Comparison of ENCODE assay signal across 13 mouse cellular contexts in genomic region chr5:24741172-24741885, GRCm38 (mm10). TPM values are rescaled to one million over a fixed set of nuclear protein-coding genes. Genes with fewer than 3 reads are reported as not detected.
A peak's percentile ranks its signal among the peaks of the same experiment; 100 is the strongest.
DNase-seq lines count a peak whose midpoint lies in the region; ATAC-seq lines count a peak whose summit lies in the region.
"Had no signal": no experiment of that assay in that cellular context is flagged by ENCODE, and none has a peak within 500 bp of the region (broad histone marks: within the 10 kb centered on the region; RNA-seq: fewer than 3 reads in every experiment).

No protein-coding gene starts in this region.

- no peak overlapping the region for H3K4me2 ChIP-seq in hindbrain, embryonic 12.5 days (replicated peaks)
- no peak overlapping the region for H3K4me2 ChIP-seq in hindbrain, embryonic 11.5 days (replicated peaks; ENCODE audit: low read depth, low read length)
- no peak overlapping the region for H3K4me2 ChIP-seq in midbrain, embryonic 12.5 days (replicated peaks)
- no peak overlapping the region for H3K4me2 ChIP-seq in stomach, embryonic 15.5 days
- H3K4me2 ChIP-seq: hindbrain, embryonic 14.5 days had no signal

- peak overlapping the region; percentile 40; the same call in 1 of the 2 replicates for H3K27ac ChIP-seq in hindbrain, embryonic 12.5 days
- no peak overlapping the region for H3K27ac ChIP-seq in hindbrain, embryonic 11.5 days (ENCODE audit: low read depth, low read length)
- no peak overlapping the region for H3K27ac ChIP-seq in midbrain, embryonic 12.5 days (replicated peaks)
- H3K27ac ChIP-seq in midbrain, embryonic 10.5 days (replicated peaks) = no peak overlapping the region
- peak overlapping the region; percentile 49; the same call in 1 of the 2 replicates for H3K27ac ChIP-seq in stomach, embryonic 15.5 days
- H3K27ac ChIP-seq: hindbrain, embryonic 14.5 days had no signal

- 66% methylated on average over 15 of the region's 15 CpGs for WGBS in hindbrain, embryonic 12.5 days
- WGBS in hindbrain, embryonic 11.5 days = 70% methylated on average over 15 of the region's 15 CpGs
- 83% methylated on average over 15 of the region's 15 CpGs for WGBS in midbrain, embryonic 12.5 days
- WGBS in midbrain, embryonic 10.5 days = 81% methylated on average over 15 of the region's 15 CpGs
- WGBS in stomach, embryonic 15.5 days = 54% methylated on average over 15 of the region's 15 CpGs

- no peaks in the 10 kb centered on the region for H3K9me3 ChIP-seq in hindbrain, embryonic 12.5 days (replicated peaks)
- H3K9me3 ChIP-seq in hindbrain, embryonic 11.5 days (ENCODE audit: control insufficient read depth, low read length) = no peaks in the 10 kb centered on the region
- H3K9me3 ChIP-seq in midbrain, embryonic 12.5 days = no peaks in the 10 kb centered on the region
- H3K9me3 ChIP-seq in midbrain, embryonic 10.5 days (replicated peaks) = no peaks in the 10 kb centered on the region
- no peaks in the 10 kb centered on the region for H3K9me3 ChIP-seq in stomach, embryonic 15.5 days

- DNase-seq in embryo, embryonic 10 days (ENCODE audit: low spot score) = peak; percentile 64
- DNase-seq in embryo, embryonic 10.5 days (ENCODE audit: low spot score) = no peak
- no peak for DNase-seq in hindbrain, embryonic 11.5 days (ENCODE audit: low spot score)
- no peak for DNase-seq in midbrain, embryonic 10.5 days (ENCODE audit: low spot score)
- no peak for DNase-seq in adrenal gland, postnatal 36 days
- DNase-seq: adrenal gland, adult 8-10 months; lung, adult 2 months had no signal

- peaks cover 9% of the 10 kb centered on the region; the same call in 1 of the 2 replicates for H3K4me1 ChIP-seq in hindbrain, embryonic 12.5 days
- H3K4me1 ChIP-seq in hindbrain, embryonic 11.5 days (replicated peaks; ENCODE audit: control insufficient read depth, insufficient read depth, low read length) = 0 out of 2 replicates have a peak, but pooled peaks cover 2% of the 10 kb centered on the region
- no peaks in the 10 kb centered on the region for H3K4me1 ChIP-seq in midbrain, embryonic 12.5 days
- H3K4me1 ChIP-seq in midbrain, embryonic 10.5 days = peaks cover 10% of the 10 kb centered on the region; the same call in 1 of the 2 replicates
- peaks cover 16% of the 10 kb centered on the region for H3K4me1 ChIP-seq in stomach, embryonic 15.5 days

- H3K4me3 ChIP-seq in hindbrain, embryonic 12.5 days = no peak overlapping the region
- H3K4me3 ChIP-seq in hindbrain, embryonic 11.5 days (ENCODE audit: low read depth, low read length) = no peak overlapping the region
- no peak overlapping the region for H3K4me3 ChIP-seq in midbrain, embryonic 12.5 days
- H3K4me3 ChIP-seq in midbrain, embryonic 10.5 days = no peak overlapping the region
- no peak overlapping the region for H3K4me3 ChIP-seq in stomach, embryonic 15.5 days (replicated peaks)

- H3K9ac ChIP-seq in hindbrain, embryonic 12.5 days = no peak overlapping the region
- H3K9ac ChIP-seq in hindbrain, embryonic 11.5 days (ENCODE audit: low read depth, low read length) = no peak overlapping the region
- 0 out of 2 replicates have a peak overlapping the region, but pooled peaks have one; percentile 8 for H3K9ac ChIP-seq in midbrain, embryonic 12.5 days (replicated peaks)
- no peak overlapping the region for H3K9ac ChIP-seq in stomach, embryonic 15.5 days
- H3K9ac ChIP-seq: hindbrain, embryonic 14.5 days had no signal

- no peaks in the 10 kb centered on the region for H3K36me3 ChIP-seq in hindbrain, embryonic 12.5 days
- no peaks in the 10 kb centered on the region for H3K36me3 ChIP-seq in hindbrain, embryonic 11.5 days (ENCODE audit: control insufficient read depth, insufficient read depth, low read length)
- H3K36me3 ChIP-seq in midbrain, embryonic 12.5 days = no peaks in the 10 kb centered on the region
- H3K36me3 ChIP-seq in midbrain, embryonic 10.5 days = no peaks in the 10 kb centered on the region
- H3K36me3 ChIP-seq in stomach, embryonic 15.5 days = no peaks in the 10 kb centered on the region

- no peak for ATAC-seq in hindbrain, embryonic 12.5 days (ENCODE audit: low FRiP score)
- ATAC-seq in hindbrain, embryonic 11.5 days (ENCODE audit: low FRiP score) = no peak
- ATAC-seq in midbrain, embryonic 12.5 days (ENCODE audit: low FRiP score, low read depth) = no peak
- peak; percentile 59 for ATAC-seq in stomach, embryonic 15.5 days (ENCODE audit: insufficient read depth, low FRiP score, low read depth)

- no peaks in the 10 kb centered on the region for H3K27me3 ChIP-seq in hindbrain, embryonic 12.5 days
- no peaks in the 10 kb centered on the region for H3K27me3 ChIP-seq in hindbrain, embryonic 11.5 days (ENCODE audit: control insufficient read depth, insufficient read depth, low read length)
- 0 out of 2 replicates have a peak, but pooled peaks cover 6% of the 10 kb centered on the region for H3K27me3 ChIP-seq in midbrain, embryonic 12.5 days
- no peaks in the 10 kb centered on the region for H3K27me3 ChIP-seq in midbrain, embryonic 10.5 days (ENCODE audit: low read depth, poor library complexity, severe bottlenecking)
- no peaks in the 10 kb centered on the region for H3K27me3 ChIP-seq in stomach, embryonic 15.5 days (replicated peaks)

RNA-seq across cellular contexts. Expression of gene Wdr86, which starts 10.8 kb away (rescaled TPM):
- polyA plus RNA-seq in hindbrain, embryonic 12.5 days (2016; fragmentation: Nextera tagmentation; extraction: Ambion mirVana) = 17.7 and 21.0 TPM in 2 replicates
- polyA plus RNA-seq in hindbrain, embryonic 11.5 days (2014; fragmentation: Nextera tagmentation; extraction: Ambion mirVana) = 15.4 and 17.5 TPM in 2 replicates
- 8.1 and 11.7 TPM in 2 replicates for polyA plus RNA-seq in midbrain, embryonic 12.5 days (2016; fragmentation: Nextera tagmentation; extraction: Ambion mirVana)
- 13.9 and 15.2 TPM in 2 replicates for polyA plus RNA-seq in midbrain, embryonic 10.5 days (2016; fragmentation: Nextera tagmentation; extraction: Ambion mirVana)
- 14.3 and 15.1 TPM in 2 replicates for polyA plus RNA-seq in stomach, embryonic 15.5 days (2015; fragmentation: Nextera tagmentation; extraction: Ambion mirVana)
- total RNA-seq in adrenal gland, postnatal 36 days (2021) = 1 to 10 TPM; 1.1 to 3.3 TPM

RNA-seq across cellular contexts. Expression of gene Crygn, which starts 16.5 kb away (rescaled TPM):
- polyA plus RNA-seq in hindbrain, embryonic 12.5 days (2016; fragmentation: Nextera tagmentation; extraction: Ambion mirVana) = 4.7 TPM in 1 of 2 replicates, not detected in the other
- polyA plus RNA-seq in hindbrain, embryonic 11.5 days (2014; fragmentation: Nextera tagmentation; extraction: Ambion mirVana) = 0.84 TPM in 1 of 2 replicates, not detected in the other
- polyA plus RNA-seq in midbrain, embryonic 12.5 days (2016; fragmentation: Nextera tagmentation; extraction: Ambion mirVana) = not detected in 2 replicates
- polyA plus RNA-seq in midbrain, embryonic 10.5 days (2016; fragmentation: Nextera tagmentation; extraction: Ambion mirVana) = 1.1 TPM in 1 of 2 replicates, not detected in the other
- 1.6 and 1.7 TPM in 2 replicates for polyA plus RNA-seq in stomach, embryonic 15.5 days (2015; fragmentation: Nextera tagmentation; extraction: Ambion mirVana)
- total RNA-seq in adrenal gland, postnatal 36 days (2021) = 1 to 10 TPM in 1 of 2 experiments, not detected in 1; 2.1 TPM
- total RNA-seq: left cerebral cortex, postnatal 10 days; midbrain, postnatal 0 days had no signal

RNA-seq across cellular contexts. Expression of gene Nub1, which starts 56.0 kb away (rescaled TPM):
- 40.3 and 42.3 TPM in 2 replicates for polyA plus RNA-seq in hindbrain, embryonic 12.5 days (2016; fragmentation: Nextera tagmentation; extraction: Ambion mirVana)
- polyA plus RNA-seq in hindbrain, embryonic 11.5 days (2014; fragmentation: Nextera tagmentation; extraction: Ambion mirVana) = 36.0 and 37.3 TPM in 2 replicates
- polyA plus RNA-seq in midbrain, embryonic 12.5 days (2016; fragmentation: Nextera tagmentation; extraction: Ambion mirVana) = 37.3 and 37.6 TPM in 2 replicates
- 27.2 and 29.3 TPM in 2 replicates for polyA plus RNA-seq in midbrain, embryonic 10.5 days (2016; fragmentation: Nextera tagmentation; extraction: Ambion mirVana)
- 26.7 and 31.5 TPM in 2 replicates for polyA plus RNA-seq in stomach, embryonic 15.5 days (2015; fragmentation: Nextera tagmentation; extraction: Ambion mirVana)
- 10 to 100 TPM; 55.6 to 69.4 TPM for total RNA-seq in adrenal gland, postnatal 36 days (2021)

Comparison
In these comparisons a context has a peak if more than half of its experiments do, and no peak if none do; other contexts are left out.
1. H3K27ac ChIP-seq: peak in hindbrain, embryonic 12.5 days (single experiment) and stomach, embryonic 15.5 days (single experiment); none in hindbrain, embryonic 11.5 days (single experiment), midbrain, embryonic 12.5 days (single experiment) and midbrain, embryonic 10.5 days (single experiment).